ENCODE assay signal across 23 mouse cellular contexts in genomic region chr8:117923296-117923695, GRCm38 (mm10).
"Had no signal": no experiment of that assay in that cellular context is flagged by ENCODE, and none has a peak within 500 bp of the region (broad histone marks: within the 10 kb centered on the region; RNA-seq: fewer than 3 reads in every experiment).

No protein-coding gene starts in this region.

- H3K9me3 ChIP-seq: kidney, embryonic 15.5 days; limb, embryonic 12.5 days; liver, embryonic 12.5 days; liver, embryonic 15.5 days; midbrain, embryonic 12.5 days; midbrain, embryonic 15.5 days; neural tube, embryonic 12.5 days; neural tube, embryonic 15.5 days had no signal

- H3K4me2 ChIP-seq: kidney, embryonic 15.5 days; limb, embryonic 12.5 days; liver, embryonic 12.5 days; liver, embryonic 15.5 days; midbrain, embryonic 12.5 days; midbrain, embryonic 15.5 days; neural tube, embryonic 12.5 days; neural tube, embryonic 15.5 days had no signal

- H3K9ac ChIP-seq: kidney, embryonic 15.5 days; limb, embryonic 12.5 days; liver, embryonic 12.5 days; liver, embryonic 15.5 days; midbrain, embryonic 12.5 days; midbrain, embryonic 15.5 days; neural tube, embryonic 12.5 days; neural tube, embryonic 15.5 days had no signal

- H3K27me3 ChIP-seq: kidney, embryonic 15.5 days; liver, embryonic 12.5 days; liver, embryonic 15.5 days; midbrain, embryonic 12.5 days; midbrain, embryonic 15.5 days; neural tube, embryonic 12.5 days had no signal

- DNase-seq: kidney, postnatal 10 days; kidney, postnatal 36 days; layer of hippocampus, postnatal 36 days; liver; lung, adult 2 months; right cerebral cortex, adult 18-20 months; right cerebral cortex, postnatal 14 days; right cerebral cortex, postnatal 4 days; thymus, adult 2 months; thymus, postnatal 14 days; thymus, postnatal 4 days had no signal

- H3K4me3 ChIP-seq: kidney, embryonic 15.5 days; left cerebral cortex, adult 2 months; limb, embryonic 12.5 days; liver, embryonic 12.5 days; liver, embryonic 15.5 days; midbrain, embryonic 12.5 days; midbrain, embryonic 15.5 days; neural tube, embryonic 12.5 days; neural tube, embryonic 15.5 days had no signal

- H3K4me1 ChIP-seq: kidney, embryonic 15.5 days; limb, embryonic 12.5 days; liver, embryonic 12.5 days; liver, embryonic 15.5 days; midbrain, embryonic 12.5 days; neural tube, embryonic 12.5 days; neural tube, embryonic 15.5 days had no signal

- H3K27ac ChIP-seq: kidney, embryonic 15.5 days; left cerebral cortex, adult 2 months; limb, embryonic 12.5 days; liver, embryonic 12.5 days; liver, embryonic 15.5 days; macrophage; midbrain, embryonic 12.5 days; midbrain, embryonic 15.5 days; neural tube, embryonic 12.5 days; neural tube, embryonic 15.5 days; stomach, postnatal 0 days had no signal

- ATAC-seq: liver, embryonic 12.5 days; lung, postnatal 0 days; midbrain, embryonic 15.5 days had no signal

- H3K36me3 ChIP-seq: kidney, embryonic 15.5 days; limb, embryonic 12.5 days; liver, embryonic 12.5 days; liver, embryonic 15.5 days; midbrain, embryonic 12.5 days; midbrain, embryonic 15.5 days; neural tube, embryonic 12.5 days; neural tube, embryonic 15.5 days had no signal
